In genomic region chr5:35882391-35882790, GRCm38 (mm10) we compare ENCODE assay signal across 20 mouse cellular contexts. TPM values are rescaled to one million over a fixed set of nuclear protein-coding genes. Genes with fewer than 3 reads are reported as not detected.
DNase-seq lines count a peak whose midpoint lies in the region; ATAC-seq and TF ChIP-seq lines count a peak whose summit lies in the region.
"Had no signal": no experiment of that assay in that cellular context is flagged by ENCODE, and none has a peak within 500 bp of the region (broad histone marks: within the 10 kb centered on the region; RNA-seq: fewer than 3 reads in every experiment).

No protein-coding gene starts in this region.

- intact Hi-C loops in heart, postnatal 25 days (cut with DNase I) = loop anchor here (10.0 kb wide), 1 partner anchor 512 kb away; the partner anchor contains the start of gene Sorcs2
- intact Hi-C loops in left cerebral cortex, postnatal 14 days (cut with DNase I) = no loop called here

- H3K4me3 ChIP-seq in intestine, postnatal 0 days (ENCODE audit: low read depth, low read length) = no peak overlapping the region
- no peak overlapping the region for H3K4me3 ChIP-seq in intestine, embryonic 15.5 days (replicated peaks)
- H3K4me3 ChIP-seq in midbrain, embryonic 15.5 days = no peak overlapping the region
- H3K4me3 ChIP-seq: forebrain, embryonic 15.5 days; hindbrain, embryonic 10.5 days; liver, embryonic 15.5 days; midbrain, embryonic 12.5 days; neural tube, embryonic 12.5 days had no signal

- no peak overlapping the region for H3K27ac ChIP-seq in intestine, postnatal 0 days (ENCODE audit: low read depth, low read length)
- H3K27ac ChIP-seq in intestine, embryonic 15.5 days = no peak overlapping the region
- H3K27ac ChIP-seq in midbrain, embryonic 15.5 days = no peak overlapping the region
- H3K27ac ChIP-seq: forebrain, embryonic 15.5 days; hindbrain, embryonic 10.5 days; liver, embryonic 15.5 days; midbrain, embryonic 12.5 days; neural tube, embryonic 12.5 days had no signal

- WGBS in intestine, postnatal 0 days = 39% methylated on average over 9 of the region's 9 CpGs
- 51% methylated on average over 9 of the region's 9 CpGs for WGBS in intestine, embryonic 15.5 days
- WGBS in midbrain, embryonic 15.5 days = 58% methylated on average over 9 of the region's 9 CpGs

- no peak overlapping the region for H3K4me2 ChIP-seq in intestine, postnatal 0 days (replicated peaks; ENCODE audit: low read depth)
- no peak overlapping the region for H3K4me2 ChIP-seq in intestine, embryonic 15.5 days (replicated peaks)
- H3K4me2 ChIP-seq in midbrain, embryonic 15.5 days = no peak overlapping the region
- H3K4me2 ChIP-seq: forebrain, embryonic 15.5 days; liver, embryonic 15.5 days; midbrain, embryonic 12.5 days; neural tube, embryonic 12.5 days had no signal

- no peak for ATAC-seq in intestine, postnatal 0 days
- ATAC-seq in intestine, embryonic 15.5 days = no peak
- no peak for ATAC-seq in midbrain, embryonic 15.5 days (replicated peaks)
- ATAC-seq: forebrain, embryonic 15.5 days; lung, postnatal 0 days had no signal

- no peaks in the 10 kb centered on the region for H3K27me3 ChIP-seq in intestine, postnatal 0 days (replicated peaks; ENCODE audit: control insufficient read depth, insufficient read depth, low read length)
- no peaks in the 10 kb centered on the region; the same call in 1 of the 2 replicates for H3K27me3 ChIP-seq in intestine, embryonic 15.5 days (replicated peaks)
- no peaks in the 10 kb centered on the region for H3K27me3 ChIP-seq in midbrain, embryonic 15.5 days (replicated peaks)
- H3K27me3 ChIP-seq: forebrain, embryonic 15.5 days; liver, embryonic 15.5 days; midbrain, embryonic 12.5 days; neural tube, embryonic 12.5 days had no signal

- DNase-seq in Muller cell, postnatal 12 days (ENCODE audit: inconsistent ontology term) = peak; percentile 44
- peak; percentile 99 for DNase-seq in adipocyte (ENCODE audit: low spot score)
- DNase-seq in kidney, postnatal 10 days = peak; percentile 61
- no peak for DNase-seq in heart, postnatal 25 days (ENCODE audit: low spot score)
- no peak for DNase-seq in left cerebral cortex, postnatal 14 days (ENCODE audit: low spot score in 2 of 2)
- DNase-seq: cerebellum, adult 11 months; cerebellum, postnatal 14 days; embryo, embryonic 11 days; layer of hippocampus, adult 9-11 months; right cerebral cortex, adult 18-20 months; thymus, postnatal 4 days had no signal

- no peaks in the 10 kb centered on the region; the same call in 1 of the 2 replicates for H3K4me1 ChIP-seq in intestine, postnatal 0 days (replicated peaks; ENCODE audit: control insufficient read depth, insufficient read depth, low read length)
- H3K4me1 ChIP-seq in intestine, embryonic 15.5 days (replicated peaks) = no peaks in the 10 kb centered on the region
- no peaks in the 10 kb centered on the region for H3K4me1 ChIP-seq in midbrain, embryonic 15.5 days
- H3K4me1 ChIP-seq: liver, embryonic 15.5 days; neural tube, embryonic 12.5 days had no signal

- no peak overlapping the region for H3K9ac ChIP-seq in intestine, postnatal 0 days (ENCODE audit: low read depth, low read length)
- H3K9ac ChIP-seq in intestine, embryonic 15.5 days = no peak overlapping the region
- H3K9ac ChIP-seq in midbrain, embryonic 15.5 days = no peak overlapping the region
- H3K9ac ChIP-seq: forebrain, embryonic 15.5 days; liver, embryonic 15.5 days; midbrain, embryonic 12.5 days; neural tube, embryonic 12.5 days had no signal

- TF ChIP-seq CTCF in intestine, postnatal 0 days (IDR thresholded peaks at IDR 0.05; ENCODE audit: low read depth) = peak; percentile 15; the same call in 1 of the 2 replicates

- H3K9me3 ChIP-seq in intestine, postnatal 0 days (ENCODE audit: control insufficient read depth) = no peaks in the 10 kb centered on the region
- no peaks in the 10 kb centered on the region for H3K9me3 ChIP-seq in intestine, embryonic 15.5 days
- H3K9me3 ChIP-seq in midbrain, embryonic 15.5 days = no peaks in the 10 kb centered on the region
- H3K9me3 ChIP-seq: forebrain, embryonic 15.5 days; hindbrain, embryonic 10.5 days; liver, embryonic 15.5 days; midbrain, embryonic 12.5 days; neural tube, embryonic 12.5 days had no signal

- H3K36me3 ChIP-seq in intestine, postnatal 0 days (ENCODE audit: control insufficient read depth, insufficient read depth) = no peaks in the 10 kb centered on the region
- H3K36me3 ChIP-seq in intestine, embryonic 15.5 days = no peaks in the 10 kb centered on the region
- no peaks in the 10 kb centered on the region for H3K36me3 ChIP-seq in midbrain, embryonic 15.5 days (replicated peaks)
- H3K36me3 ChIP-seq: forebrain, embryonic 15.5 days; hindbrain, embryonic 10.5 days; liver, embryonic 15.5 days; midbrain, embryonic 12.5 days; neural tube, embryonic 12.5 days had no signal

RNA-seq across cellular contexts. Expression of gene Afap1, which starts 10.7 kb away (rescaled TPM):
- polyA plus RNA-seq in intestine, postnatal 0 days (2015; fragmentation: Nextera tagmentation; extraction: Ambion mirVana) = 7.9 and 8.1 TPM in 2 replicates
- 15.4 and 18.4 TPM in 2 replicates for polyA plus RNA-seq in intestine, embryonic 15.5 days (2015; fragmentation: Nextera tagmentation; extraction: Ambion mirVana)
- 10 to 100 TPM; 22.8 to 23.9 TPM for total RNA-seq in heart, postnatal 25 days (2021)
- total RNA-seq in left cerebral cortex, postnatal 14 days (2021) = 10 to 100 TPM; 66.8 to 71.6 TPM
- polyA plus RNA-seq in midbrain, embryonic 15.5 days (2015; fragmentation: Nextera tagmentation; extraction: Ambion mirVana) = 71.1 and 76.9 TPM in 2 replicates

Comparison
In these comparisons a context has a peak if more than half of its experiments do, and no peak if none do; other contexts are left out.
1. DNase-seq: peak in Muller cell, postnatal 12 days (single experiment), adipocyte (single experiment) and kidney, postnatal 10 days (single experiment); none in heart, postnatal 25 days (single experiment) and left cerebral cortex, postnatal 14 days (0 of 2).